Mouse (Mus musculus): ENCODE data around the gene Dnase1l1.

- TF ChIP-seq NANOG (IDR thresholded peaks at IDR 0.05; ENCODE audit: borderline replicate concordance, low read length) = no peak
- no peak for TF ChIP-seq CTCF (conservative IDR thresholded peaks at IDR 0.05; ENCODE audit: low read length)
Observed at GRCm38 (mm10) chrX:74299721-74300120, 17.6 kb upstream of the Dnase1l1 start.
